Mouse (Mus musculus) macrophage (primary cell): ENCODE measurements around the gene Fam129c. TPM values are rescaled to one million over a fixed set of nuclear protein-coding genes. Genes with fewer than 3 reads are reported as not detected.

Source experiments
- H3K27ac ChIP-seq: fragments of 350-480 bp; formaldehyde crosslinking; 2 replicates; pipeline ENCODE4 v1.9.0; 2021
- H3K36me3 ChIP-seq: fragments of 350-480 bp; formaldehyde crosslinking; 2 replicates; pipeline ENCODE4 v1.9.0; 2021; ENCODE audit errors: inconsistent target
- H3K4me3 ChIP-seq: fragments of 350-480 bp; formaldehyde crosslinking; 2 replicates; pipeline ENCODE4 v1.9.0; 2021; ENCODE audit errors: inconsistent target
- H3K79me2 ChIP-seq: fragments of 350-480 bp; formaldehyde crosslinking; 2 replicates; pipeline ENCODE4 v1.9.0; 2021; ENCODE audit errors: inconsistent target
- WGBS: methylation state at CpG from one replicate; pipeline ENCODE4 v1.1.7; 2026; ENCODE audit warnings: inconsistent platforms; ENCODE audit not compliant: missing documents; 5-methylcytosine and 5-hydroxymethylcytosine counted together
- polyA plus RNA-seq: library from polyadenylated mRNA; stranded (reverse); fragments of 250-400 nt; gene quantifications from 3 replicates; pipeline ENCODE4 v1.2.4, GENCODE M21; 2018; ENCODE audit warnings: inconsistent platforms

The Fam129c gene
- polyA plus RNA-seq, 1 experiment from 2014 or later = 0.53 TPM

DNA sequence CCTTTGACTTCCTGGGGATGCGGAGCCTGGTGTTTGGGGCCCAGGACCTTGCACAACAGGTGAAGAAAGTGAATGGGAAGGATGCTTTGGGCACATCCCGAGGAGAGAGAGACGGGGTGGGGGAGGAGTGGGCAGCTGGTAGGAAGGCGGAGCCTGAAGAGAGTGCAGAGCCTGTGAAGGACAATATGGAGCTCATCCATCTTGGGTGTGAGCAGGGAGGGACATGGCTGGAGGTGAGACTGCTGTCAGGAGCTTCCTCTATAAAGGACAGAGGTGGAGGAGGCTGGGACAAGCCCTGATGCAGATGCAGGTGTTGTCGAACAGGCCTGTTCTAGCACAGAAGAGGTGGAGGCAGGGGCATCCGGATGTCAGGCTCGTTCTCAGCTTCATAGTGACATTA, 6.6 kb downstream of the Fam129c start:
- 84% methylated on average over 7 of the region's 7 CpGs for WGBS
- Histone ChIP-seq H3K36me3 (no peaks in the 10 kb centered on the region), H3K4me3 (no peak overlapping the region), H3K79me2 (no peaks in the 10 kb centered on the region), H3K27ac (no peak overlapping the region)

DNA sequence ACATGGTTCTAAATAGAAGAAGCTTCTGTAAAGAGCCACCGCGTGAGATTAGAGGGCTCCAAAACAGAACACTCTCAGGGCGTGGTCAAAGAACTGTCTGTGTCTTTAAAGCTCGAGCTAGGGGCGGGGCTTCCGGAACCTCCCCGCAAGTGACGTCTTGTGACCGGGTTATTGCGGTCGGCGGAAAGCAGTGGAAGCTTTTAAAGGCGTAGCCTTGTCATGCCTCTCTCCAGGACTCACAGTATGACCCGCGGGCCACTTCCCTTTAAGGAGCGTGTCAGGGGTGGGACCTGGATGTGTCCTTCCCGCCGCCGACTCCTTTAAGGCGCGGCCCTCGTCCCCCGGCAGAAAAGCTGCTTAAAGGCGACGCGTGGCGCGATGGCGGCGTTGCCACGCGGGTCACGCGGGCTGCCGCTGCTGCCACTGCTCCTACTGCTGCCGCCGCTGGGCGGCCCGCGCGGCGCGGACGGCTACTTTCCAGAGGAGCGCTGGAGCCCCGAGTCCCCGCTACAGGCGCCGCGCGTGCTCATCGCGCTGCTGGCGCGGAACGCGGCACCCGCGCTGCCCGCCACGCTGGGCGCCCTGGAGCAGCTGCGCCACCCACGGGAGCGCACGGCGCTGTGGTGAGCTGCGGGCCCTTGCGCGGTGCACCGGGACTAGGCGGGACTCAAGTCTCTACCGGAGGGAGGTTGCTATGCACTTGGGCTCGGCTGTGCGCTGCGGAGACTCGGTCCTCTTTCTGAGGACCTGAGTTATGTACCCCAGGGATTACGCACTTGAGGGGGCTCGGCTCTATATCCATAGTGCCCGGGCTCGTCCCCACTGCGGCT, 13.6 kb downstream of the Fam129c start, which contains the start of gene Colgalt1:
Colgalt1 (plus strand) TSS at position 177 of the 830 bp plus-strand sequence.
- peaks cover 35% of the 10 kb centered on the region for H3K79me2 ChIP-seq
- H3K4me3 ChIP-seq = peak within 1 kb of the TSS; percentile 85
- peaks cover 19% of the 10 kb centered on the region; the same call in 1 of the 2 replicates for H3K36me3 ChIP-seq
- H3K27ac ChIP-seq = peak within 1 kb of the TSS; percentile 76
- under 1% methylated on average over 67 of the region's 82 CpGs for WGBS

DNA sequence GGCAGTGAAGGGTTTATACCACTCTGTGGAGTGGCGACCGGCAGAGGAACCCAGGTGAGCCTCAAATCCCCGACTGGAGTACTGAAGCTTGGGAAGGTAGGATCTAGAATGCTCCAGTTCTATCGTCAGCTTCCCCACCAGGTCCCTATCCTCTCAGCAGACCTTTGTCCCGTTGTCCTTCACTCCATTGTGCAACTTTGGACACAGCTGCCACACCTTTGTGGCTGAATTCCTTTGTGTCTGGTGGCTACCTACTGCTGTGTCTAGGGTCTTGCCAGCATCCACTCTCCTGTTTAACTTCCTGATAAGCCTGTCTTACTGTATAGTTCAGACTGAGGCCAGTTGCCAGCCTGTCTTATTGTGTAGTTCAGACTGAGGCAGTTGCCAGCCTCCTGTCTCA, 14.7 kb downstream of the Fam129c start:
- 23% methylated on average over 5 of the region's 5 CpGs for WGBS
- H3K79me2 ChIP-seq = peaks cover 38% of the 10 kb centered on the region
- H3K27ac ChIP-seq = peak overlapping the region; percentile 76
- peak overlapping the region; percentile 85 for H3K4me3 ChIP-seq
- peaks cover 30% of the 10 kb centered on the region for H3K36me3 ChIP-seq

DNA sequence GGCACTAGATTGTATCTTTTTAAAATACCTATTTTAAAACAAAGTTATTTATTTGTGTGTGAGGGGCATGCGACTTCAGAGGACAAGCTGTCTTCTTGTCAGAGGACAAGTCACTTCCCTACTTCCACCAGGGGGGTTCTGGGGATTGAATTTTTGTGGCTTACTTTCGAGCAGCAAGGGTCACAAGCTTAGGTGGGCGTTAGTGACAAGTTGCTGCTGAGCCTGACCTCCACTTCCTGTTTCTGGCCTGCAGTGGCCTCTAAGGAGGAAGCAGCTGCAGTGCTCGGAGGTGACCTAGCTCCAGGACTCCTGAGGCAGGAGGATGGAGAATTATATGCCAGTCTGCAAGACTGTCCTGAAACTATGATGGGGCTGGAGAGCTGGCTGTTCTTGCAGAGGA, 16.0 kb downstream of the Fam129c start:
- 0% methylated on average over 4 of the region's 4 CpGs for WGBS
- Histone ChIP-seq H3K36me3 (peaks cover 42% of the 10 kb centered on the region), H3K27ac (peak overlapping the region; percentile 76), H3K4me3 (no peak overlapping the region), H3K79me2 (peaks cover 38% of the 10 kb centered on the region)

GRCm38 (mm10) chr8:71619786-71620185, 22.3 kb downstream of the Fam129c start:
- no peak overlapping the region for H3K27ac ChIP-seq
- H3K4me3 ChIP-seq = no peak overlapping the region
- WGBS = 100% methylated on average over 2 of the region's 2 CpGs
- peaks cover 87% of the 10 kb centered on the region for H3K36me3 ChIP-seq
- peaks cover 12% of the 10 kb centered on the region for H3K79me2 ChIP-seq

DNA sequence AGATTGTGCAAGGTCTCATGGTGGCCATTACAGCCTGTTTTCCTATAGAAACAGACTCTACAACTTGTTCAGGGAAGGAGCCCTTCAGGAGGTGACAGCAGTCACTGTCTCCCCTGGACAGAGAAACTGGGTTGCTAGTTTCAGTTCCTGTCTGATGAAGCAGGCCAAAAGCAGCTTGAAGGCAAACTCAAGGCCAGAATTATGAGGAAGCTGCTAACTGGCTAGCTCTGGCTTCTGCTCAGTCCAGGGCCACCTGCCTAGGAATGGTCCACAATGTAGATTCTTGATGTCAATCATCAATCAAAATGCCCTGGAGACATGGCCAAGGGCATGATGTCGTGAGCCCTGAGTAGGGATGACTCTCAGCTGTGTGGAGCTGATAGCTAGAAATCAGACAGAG, 27.6 kb downstream of the Fam129c start:
- WGBS = 30% methylated on average over 1 of the region's 1 CpGs
- H3K79me2 ChIP-seq = no peaks in the 10 kb centered on the region
- H3K36me3 ChIP-seq = peaks cover 39% of the 10 kb centered on the region
- H3K27ac ChIP-seq = peak overlapping the region; percentile 27; the same call in 1 of the 2 replicates
- no peak overlapping the region for H3K4me3 ChIP-seq

DNA sequence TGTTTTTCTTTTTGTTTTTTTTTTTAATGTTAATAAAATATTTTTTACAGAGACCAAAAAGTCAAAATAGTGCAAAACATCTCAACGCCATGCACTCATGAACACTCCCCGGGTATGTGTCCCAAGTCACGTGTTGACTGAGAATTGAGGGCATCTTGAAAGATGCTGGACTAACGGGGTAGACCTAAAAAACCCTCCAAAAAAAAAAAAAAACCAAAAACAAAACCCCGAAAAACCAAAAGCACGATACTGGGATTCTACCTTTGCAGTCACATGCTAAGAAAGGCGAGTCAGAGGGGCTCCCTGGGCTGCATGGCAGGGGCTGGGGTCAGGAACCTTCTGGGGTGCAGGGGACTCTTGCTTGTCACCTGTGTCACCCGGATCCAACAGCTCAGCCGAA, 29.3 kb downstream of the Fam129c start:
- H3K4me3 ChIP-seq = no peak overlapping the region
- H3K36me3 ChIP-seq = peaks cover 24% of the 10 kb centered on the region
- H3K27ac ChIP-seq = no peak overlapping the region
- H3K79me2 ChIP-seq = no peaks in the 10 kb centered on the region
- 84% methylated on average over 9 of the region's 9 CpGs for WGBS

DNA sequence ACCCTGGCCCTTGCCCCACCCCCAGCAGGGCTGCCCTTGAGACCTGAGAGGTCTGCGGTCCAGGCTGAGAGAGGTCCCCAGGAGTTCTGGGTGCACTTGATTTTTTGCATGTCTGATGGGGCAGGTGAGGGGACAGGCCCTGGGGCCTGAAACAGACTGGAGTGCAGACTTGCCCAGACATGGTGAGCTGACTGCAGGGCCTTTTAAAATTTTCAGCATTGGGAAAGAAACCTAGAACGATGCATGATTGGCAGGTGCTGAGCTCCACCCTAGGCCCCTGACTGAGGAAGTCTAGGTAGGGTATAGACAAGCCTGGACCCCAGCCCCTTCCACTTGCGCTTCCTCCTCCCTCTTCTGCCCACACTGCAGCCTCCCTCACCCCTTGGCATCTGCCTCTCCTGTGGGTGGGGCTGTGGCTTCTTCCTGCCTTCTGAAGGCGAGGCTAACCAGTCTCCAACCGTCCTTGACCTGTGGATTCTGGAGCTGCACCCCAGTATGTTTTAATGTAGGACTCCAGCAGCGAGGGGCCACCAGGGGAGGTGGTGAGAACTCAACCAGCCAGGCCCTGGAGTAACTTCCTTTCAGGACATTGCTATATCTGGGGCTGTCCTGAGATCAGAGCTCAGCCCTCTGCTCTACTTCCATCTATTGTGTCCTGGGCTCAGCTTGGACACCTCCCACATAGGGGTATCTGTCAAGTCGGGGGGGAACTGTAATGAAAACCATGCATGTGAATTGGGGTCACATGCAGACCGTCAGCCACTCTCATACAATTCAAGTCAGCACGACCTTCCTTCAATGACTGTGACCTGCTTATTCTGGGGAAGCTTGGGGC, 30.0 kb downstream of the Fam129c start:
- Histone ChIP-seq H3K79me2 (no peaks in the 10 kb centered on the region), H3K4me3 (no peak overlapping the region), H3K36me3 (peaks cover 17% of the 10 kb centered on the region), H3K27ac (peak overlapping the region; percentile 51)
- WGBS = 27% methylated on average over 9 of the region's 9 CpGs

GRCm38 (mm10) chr8:71628396-71629095, 31.1 kb downstream of the Fam129c start:
- WGBS = 5% methylated on average over 16 of the region's 16 CpGs
- H3K79me2 ChIP-seq = no peaks in the 10 kb centered on the region
- H3K27ac ChIP-seq = peak overlapping the region; percentile 51
- H3K36me3 ChIP-seq = peaks cover 6% of the 10 kb centered on the region
- H3K4me3 ChIP-seq = no peak overlapping the region; the same call in 1 of the 2 replicates

GRCm38 (mm10) chr8:71629096-71629697, 31.7 kb downstream of the Fam129c start:
- 2% methylated on average over 44 of the region's 55 CpGs for WGBS
- H3K36me3 ChIP-seq = 0 out of 2 replicates have a peak, but pooled peaks cover 2% of the 10 kb centered on the region
- no peak overlapping the region; the same call in 1 of the 2 replicates for H3K4me3 ChIP-seq

GRCm38 (mm10) chr8:71629781-71630212, 32.3 kb downstream of the Fam129c start:
- H3K4me3 ChIP-seq = no peak overlapping the region
- WGBS = 12% methylated on average over 25 of the region's 25 CpGs
- H3K27ac ChIP-seq = no peak overlapping the region
- H3K36me3 ChIP-seq = no peaks in the 10 kb centered on the region
- H3K79me2 ChIP-seq = no peaks in the 10 kb centered on the region

More at GRCm38 (mm10) chr8:71629096-71629697, 31.7 kb downstream of the Fam129c start:
- Histone ChIP-seq H3K27ac (peak overlapping the region; percentile 51), H3K79me2 (no peaks in the 10 kb centered on the region)

DNA sequence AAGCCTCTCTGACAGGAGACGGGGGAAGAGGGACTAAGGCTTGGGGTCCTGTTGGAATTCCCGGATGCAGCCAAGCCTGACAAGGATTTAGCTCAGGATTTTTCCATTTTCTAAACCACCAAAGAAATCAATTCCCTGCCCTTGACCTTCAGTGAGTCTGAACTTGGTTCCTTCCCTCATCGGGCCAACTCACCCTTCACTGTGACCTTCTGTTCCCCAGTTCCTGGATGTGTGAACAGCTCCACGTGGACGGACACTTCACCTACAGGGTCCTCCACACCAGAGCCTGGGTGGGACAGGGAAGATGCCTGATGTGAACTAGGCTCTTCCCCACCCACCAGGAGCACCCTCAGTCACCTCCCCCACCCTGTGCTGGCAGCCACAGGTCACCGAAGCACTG, 33.3 kb downstream of the Fam129c start:
- H3K4me3 ChIP-seq = no peak overlapping the region
- no peaks in the 10 kb centered on the region for H3K36me3 ChIP-seq
- no peaks in the 10 kb centered on the region for H3K79me2 ChIP-seq
- no peak overlapping the region for H3K27ac ChIP-seq
- 78% methylated on average over 6 of the region's 6 CpGs for WGBS

DNA sequence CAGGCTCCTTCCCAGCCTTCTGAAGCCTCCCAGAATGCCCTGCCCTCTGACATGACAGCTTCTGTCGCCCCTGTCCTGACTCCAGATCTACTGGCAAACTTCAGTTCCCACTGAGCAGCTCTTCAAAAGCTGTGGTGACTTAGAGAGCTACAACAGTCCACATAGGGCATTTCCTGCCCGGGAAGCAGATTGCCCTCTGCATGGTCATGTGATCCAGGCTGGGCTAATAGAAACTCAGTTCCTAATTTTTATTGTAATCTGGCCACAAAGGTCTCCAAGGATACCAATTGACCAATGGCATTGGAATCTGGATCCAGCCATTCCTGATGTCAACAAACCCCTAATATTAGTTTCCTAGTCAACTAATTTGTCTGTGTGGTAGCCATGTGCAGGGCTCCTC, 34.4 kb downstream of the Fam129c start:
- H3K36me3 ChIP-seq = no peaks in the 10 kb centered on the region
- WGBS = 5% methylated on average over 2 of the region's 2 CpGs
- H3K27ac ChIP-seq = peak overlapping the region; percentile 81
- H3K79me2 ChIP-seq = no peaks in the 10 kb centered on the region
- H3K4me3 ChIP-seq = no peak overlapping the region

GRCm38 (mm10) chr8:71633164-71633563, 35.7 kb downstream of the Fam129c start:
- WGBS = 2% methylated on average over 19 of the region's 22 CpGs
- no peaks in the 10 kb centered on the region for H3K79me2 ChIP-seq
- H3K4me3 ChIP-seq = no peak overlapping the region
- H3K36me3 ChIP-seq = no peaks in the 10 kb centered on the region
- H3K27ac ChIP-seq = no peak overlapping the region
